Mouse (Mus musculus): ENCODE results near the gene Msrb1. TPM values are rescaled to one million over a fixed set of nuclear protein-coding genes. Genes with fewer than 3 reads are reported as not detected.

The Msrb1 gene
- polyA plus RNA-seq, 1 experiment = 1.7 TPM

GRCm38 (mm10) chr17:24737135-24737810, 831 bp downstream of the Msrb1 start:
- Histone ChIP-seq H3K36me3 (ENCODE audit: control insufficient read depth) (peaks cover 23% of the 10 kb centered on the region), H3K4me3 (replicated peaks) (peak overlapping the region; percentile 87), H3K27me3 (ENCODE audit: control insufficient read depth) (no peaks in the 10 kb centered on the region), H3K9me3 (ENCODE audit: control insufficient read depth, low read length) (no peaks in the 10 kb centered on the region), H3K4me1 (ENCODE audit: control insufficient read depth) (peaks cover 40% of the 10 kb centered on the region)
- TF ChIP-seq GATA1 (IDR thresholded peaks at IDR 0.05; ENCODE audit: low read length) = no peak
- TF ChIP-seq TAL1 (IDR thresholded peaks at IDR 0.05; ENCODE audit: low read length) = no peak

GRCm38 (mm10) chr17:24738238-24738637, 1.8 kb downstream of the Msrb1 start:
- Histone ChIP-seq H3K4me1 (ENCODE audit: control insufficient read depth) (peaks cover 40% of the 10 kb centered on the region), H3K36me3 (ENCODE audit: control insufficient read depth) (peaks cover 25% of the 10 kb centered on the region), H3K27me3 (ENCODE audit: control insufficient read depth) (no peaks in the 10 kb centered on the region), H3K4me3 (replicated peaks) (no peak overlapping the region), H3K9me3 (ENCODE audit: control insufficient read depth, low read length) (no peaks in the 10 kb centered on the region)
- no peak for TF ChIP-seq GATA1 (IDR thresholded peaks at IDR 0.05; ENCODE audit: low read length)
- TF ChIP-seq TAL1 (IDR thresholded peaks at IDR 0.05; ENCODE audit: low read length) = no peak

- Histone ChIP-seq H3K9me3 (ENCODE audit: control insufficient read depth, low read length) (no peaks in the 10 kb centered on the region), H3K36me3 (ENCODE audit: control insufficient read depth) (peaks cover 25% of the 10 kb centered on the region), H3K4me3 (replicated peaks) (no peak overlapping the region), H3K4me1 (ENCODE audit: control insufficient read depth) (peaks cover 41% of the 10 kb centered on the region), H3K27me3 (ENCODE audit: control insufficient read depth) (no peaks in the 10 kb centered on the region)
- TF ChIP-seq GATA1 (IDR thresholded peaks at IDR 0.05; ENCODE audit: low read length) (no peak), TAL1 (IDR thresholded peaks at IDR 0.05; ENCODE audit: low read length) (no peak)
Measured at GRCm38 (mm10) chr17:24739926-24740325, 3.5 kb downstream of the Msrb1 start.

GRCm38 (mm10) chr17:24742307-24742706, 5.9 kb downstream of the Msrb1 start:
- Histone ChIP-seq H3K27me3 (ENCODE audit: control insufficient read depth) (peaks cover 7% of the 10 kb centered on the region), H3K9me3 (ENCODE audit: control insufficient read depth, low read length) (no peaks in the 10 kb centered on the region), H3K36me3 (ENCODE audit: control insufficient read depth) (peaks cover 25% of the 10 kb centered on the region), H3K4me3 (replicated peaks) (no peak overlapping the region), H3K4me1 (ENCODE audit: control insufficient read depth) (peaks cover 19% of the 10 kb centered on the region)
- TF ChIP-seq TAL1 (IDR thresholded peaks at IDR 0.05; ENCODE audit: low read length) = no peak
- no peak for TF ChIP-seq GATA1 (IDR thresholded peaks at IDR 0.05; ENCODE audit: low read length)

GRCm38 (mm10) chr17:24743896-24744295, 7.5 kb downstream of the Msrb1 start:
- Histone ChIP-seq H3K27me3 (ENCODE audit: control insufficient read depth) (peaks cover 14% of the 10 kb centered on the region), H3K4me1 (ENCODE audit: control insufficient read depth) (peaks cover 8% of the 10 kb centered on the region), H3K9me3 (ENCODE audit: control insufficient read depth, low read length) (no peaks in the 10 kb centered on the region), H3K4me3 (replicated peaks) (no peak overlapping the region), H3K36me3 (ENCODE audit: control insufficient read depth) (peaks cover 25% of the 10 kb centered on the region)
- TF ChIP-seq TAL1 (IDR thresholded peaks at IDR 0.05; ENCODE audit: low read length) (no peak), GATA1 (IDR thresholded peaks at IDR 0.05; ENCODE audit: low read length) (no peak)

GRCm38 (mm10) chr17:24744381-24744780, 7.9 kb downstream of the Msrb1 start:
- Histone ChIP-seq H3K27me3 (ENCODE audit: control insufficient read depth) (peaks cover 18% of the 10 kb centered on the region), H3K4me1 (ENCODE audit: control insufficient read depth) (peaks cover 5% of the 10 kb centered on the region), H3K4me3 (replicated peaks) (no peak overlapping the region), H3K36me3 (ENCODE audit: control insufficient read depth) (peaks cover 22% of the 10 kb centered on the region), H3K9me3 (ENCODE audit: control insufficient read depth, low read length) (no peaks in the 10 kb centered on the region)
- no peak for TF ChIP-seq GATA1 (IDR thresholded peaks at IDR 0.05; ENCODE audit: low read length)
- no peak for TF ChIP-seq TAL1 (IDR thresholded peaks at IDR 0.05; ENCODE audit: low read length)

GRCm38 (mm10) chr17:24745526-24746497, 9.4 kb downstream of the Msrb1 start:
- peaks cover 30% of the 10 kb centered on the region for H3K27me3 ChIP-seq (ENCODE audit: control insufficient read depth)
- H3K36me3 ChIP-seq (ENCODE audit: control insufficient read depth) = peaks cover 11% of the 10 kb centered on the region
- no peak overlapping the region for H3K4me3 ChIP-seq (replicated peaks)
- no peaks in the 10 kb centered on the region for H3K9me3 ChIP-seq (ENCODE audit: control insufficient read depth, low read length)
- TF ChIP-seq GATA1 (IDR thresholded peaks at IDR 0.05; ENCODE audit: low read length) (no peak), TAL1 (IDR thresholded peaks at IDR 0.05; ENCODE audit: low read length) (no peak)
- peaks cover 2% of the 10 kb centered on the region for H3K4me1 ChIP-seq (ENCODE audit: control insufficient read depth)

GRCm38 (mm10) chr17:24746986-24747385, 10.5 kb downstream of the Msrb1 start:
- peaks cover 41% of the 10 kb centered on the region for H3K27me3 ChIP-seq (ENCODE audit: control insufficient read depth)
- H3K36me3 ChIP-seq (ENCODE audit: control insufficient read depth) = peaks cover 3% of the 10 kb centered on the region; the same call in 1 of the 2 replicates
- H3K4me3 ChIP-seq (replicated peaks) = no peak overlapping the region
- no peaks in the 10 kb centered on the region for H3K9me3 ChIP-seq (ENCODE audit: control insufficient read depth, low read length)
- no peak for TF ChIP-seq TAL1 (IDR thresholded peaks at IDR 0.05; ENCODE audit: low read length)
- peaks cover 2% of the 10 kb centered on the region for H3K4me1 ChIP-seq (ENCODE audit: control insufficient read depth)

- H3K4me3 ChIP-seq (replicated peaks) = no peak overlapping the region
- H3K27me3 ChIP-seq (ENCODE audit: control insufficient read depth) = peaks cover 82% of the 10 kb centered on the region
- no peak for TF ChIP-seq GATA1 (IDR thresholded peaks at IDR 0.05; ENCODE audit: low read length)
- TF ChIP-seq TAL1 (IDR thresholded peaks at IDR 0.05; ENCODE audit: low read length) = no peak
- H3K9me3 ChIP-seq (ENCODE audit: control insufficient read depth, low read length) = peaks cover 8% of the 10 kb centered on the region
- no peaks in the 10 kb centered on the region for H3K36me3 ChIP-seq (ENCODE audit: control insufficient read depth)
- H3K4me1 ChIP-seq (ENCODE audit: control insufficient read depth) = peaks cover 11% of the 10 kb centered on the region
Measured at GRCm38 (mm10) chr17:24751528-24751927, 15.1 kb downstream of the Msrb1 start.

Data from erythroblast, embryonic 14.5 days (primary cell).